Mouse (Mus musculus) ES-E14 (cell line): ENCODE measurements around the gene Rassf2.

Source experiments
- CHD2 ChIP-seq: IDR thresholded peaks from 2 replicates; pipeline ENCODE4 v1.6.1; 2014; ENCODE audit warnings: mild to moderate bottlenecking, low read depth, low read length, inconsistent platforms
- HCFC1 ChIP-seq: IDR thresholded peaks from 2 replicates; pipeline ENCODE4 v1.6.1; 2012; ENCODE audit warnings: low read length, inconsistent platforms, borderline replicate concordance; ENCODE audit not compliant: insufficient read depth
- MAFK ChIP-seq: IDR thresholded peaks from 2 replicates; pipeline ENCODE4 v1.6.1; 2014; ENCODE audit warnings: mild to moderate bottlenecking, low read depth, low read length, inconsistent platforms; ENCODE audit not compliant: insufficient read depth
- ZNF384 ChIP-seq: IDR thresholded peaks from 2 replicates; pipeline ENCODE4 v1.6.1; 2012; ENCODE audit warnings: low read depth, low read length, inconsistent platforms

DNA sequence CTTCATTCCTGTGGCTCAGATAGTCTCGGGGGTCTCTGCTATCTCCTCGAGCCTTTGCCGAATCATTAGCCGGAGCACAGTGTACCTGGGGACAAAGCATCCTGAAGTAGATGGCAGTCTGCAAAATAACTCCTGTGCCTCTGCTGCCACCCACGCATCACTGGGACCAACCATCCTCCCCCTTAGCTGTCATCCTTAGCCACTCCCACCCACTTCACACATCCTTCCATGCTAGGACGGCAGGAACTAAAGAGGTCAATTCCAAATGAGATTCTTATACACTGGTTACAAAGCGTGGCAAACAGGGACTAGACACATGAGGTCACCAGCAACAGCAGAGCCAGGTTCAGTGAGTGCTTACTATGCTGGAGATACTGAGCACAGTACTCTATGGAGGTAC lies 33.7 kb downstream of the Rassf2 start:
- TF ChIP-seq HCFC1 (no peak), MAFK (no peak), CHD2 (no peak), ZNF384 (no peak)
